Mouse (Mus musculus) liver, embryonic 12.5 days (tissue): ENCODE data around the gene Stk24. TPM values are rescaled to one million over a fixed set of nuclear protein-coding genes. Genes with fewer than 3 reads are reported as not detected.

Experiments
- ATAC-seq: fragments of 200-750 bp; cut with Nextera tagmentation; 2 replicates; pipeline ENCODE4 v1.8.0; 2017; ENCODE audit warnings: moderate number of reproducible peaks, mild to moderate bottlenecking, moderate library complexity
- H3K27ac ChIP-seq: fragments of 300-500 bp; sonication (generic); 2 replicates; pipeline ENCODE4 v1.5.1; 2016; ENCODE audit warnings: mild to moderate bottlenecking
- H3K27me3 ChIP-seq: fragments of 300-500 bp; sonication (generic); replicated peaks from 2 replicates; pipeline ENCODE4 v1.6.1; 2016; ENCODE audit warnings: mild to moderate bottlenecking, moderate library complexity
- H3K36me3 ChIP-seq: fragments of 300-500 bp; sonication (generic); 2 replicates; pipeline ENCODE4 v1.6.1; 2016; ENCODE audit warnings: mild to moderate bottlenecking, moderate library complexity
- H3K4me1 ChIP-seq: fragments of 300-500 bp; sonication (generic); 2 replicates; pipeline ENCODE4 v1.6.1; 2016
- H3K4me2 ChIP-seq: fragments of 300-500 bp; sonication (generic); 2 replicates; pipeline ENCODE4 v1.6.1; 2016; ENCODE audit warnings: mild to moderate bottlenecking, moderate library complexity
- H3K4me3 ChIP-seq: fragments of 300-500 bp; sonication (generic); 2 replicates; pipeline ENCODE4 v1.5.1; 2016; ENCODE audit warnings: mild to moderate bottlenecking, moderate library complexity
- H3K9ac ChIP-seq: fragments of 300-500 bp; sonication (generic); 2 replicates; pipeline ENCODE4 v1.6.1; 2016; ENCODE audit warnings: mild to moderate bottlenecking, moderate library complexity
- H3K9me3 ChIP-seq: fragments of 300-500 bp; sonication (generic); replicated peaks from 2 replicates; pipeline ENCODE4 v1.6.1; 2016; ENCODE audit warnings: mild to moderate bottlenecking, moderate library complexity
- WGBS: fragments of 180-500 bp; shearing (Covaris S2); methylation state at CpG from one replicate; pipeline ENCODE4 v1.1.7; 2016; ENCODE audit not compliant: insufficient replicate concordance; 5-methylcytosine and 5-hydroxymethylcytosine counted together
- polyA plus RNA-seq: library from polyadenylated mRNA; unstranded; fragments of >200 nt; fragmentation: Nextera tagmentation; extraction: Ambion mirVana; gene quantifications from 2 replicates; pipeline ENCODE4 v1.2.1, GENCODE M21; 2016

Gene Stk24
- polyA plus RNA-seq, 1 experiment from 2014 or later: 56.8 TPM

DNA sequence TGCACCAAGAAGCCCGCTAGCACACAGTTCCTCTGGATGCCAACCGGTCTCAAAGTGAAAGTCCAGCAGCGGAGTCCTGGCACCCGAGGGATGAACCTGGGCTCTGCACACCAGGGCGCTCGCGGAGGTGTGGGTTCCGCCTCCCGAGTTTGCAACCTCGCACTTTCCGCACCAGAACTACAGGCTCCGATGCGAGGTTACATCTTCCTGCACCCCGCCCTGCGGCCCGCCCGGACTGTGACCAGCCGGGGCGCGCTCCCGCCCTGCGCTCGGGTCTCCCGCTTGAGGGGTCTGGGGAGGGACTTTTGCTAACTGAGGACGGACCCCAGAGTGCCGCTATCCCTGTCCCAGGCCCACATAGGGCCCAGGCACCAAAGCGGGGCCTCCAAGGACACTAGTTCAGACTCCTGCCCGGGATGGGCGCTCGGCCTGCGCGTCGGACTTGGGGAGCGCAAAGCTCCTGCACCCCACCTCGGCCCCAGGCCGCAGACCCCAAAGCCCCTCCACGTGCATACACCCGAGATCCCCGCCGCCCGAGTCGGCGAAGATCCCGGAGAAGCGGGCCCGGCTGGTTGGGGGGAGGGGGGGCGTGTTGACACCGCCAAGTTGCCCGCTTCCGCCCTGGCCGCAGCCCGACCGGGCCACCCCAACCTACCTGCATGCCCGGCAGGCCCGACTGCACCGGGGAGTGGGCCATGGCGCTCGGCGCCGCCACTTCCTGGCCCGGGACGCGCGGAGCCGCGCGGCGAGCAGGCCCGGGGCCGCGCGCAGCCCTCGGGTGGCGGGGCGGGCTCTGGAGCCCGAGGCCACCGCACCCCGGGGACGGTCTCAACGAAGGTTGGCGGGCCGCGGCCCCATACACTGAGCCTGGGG is 1.3 kb downstream of the Stk24 start:
- Histone ChIP-seq H3K9ac (peak overlapping the region; percentile 99), H3K4me3 (peak overlapping the region; percentile 96), H3K4me2 (peak overlapping the region; percentile 85), H3K27me3 (peaks cover 12% of the 10 kb centered on the region; the same call in 1 of the 2 replicates), H3K27ac (peak overlapping the region; percentile 92), H3K9me3 (no peaks in the 10 kb centered on the region), H3K36me3 (peaks cover 27% of the 10 kb centered on the region), H3K4me1 (peaks cover 58% of the 10 kb centered on the region)
- peak; percentile 75 for ATAC-seq
- under 1% methylated on average over 82 of the region's 83 CpGs for WGBS

DNA sequence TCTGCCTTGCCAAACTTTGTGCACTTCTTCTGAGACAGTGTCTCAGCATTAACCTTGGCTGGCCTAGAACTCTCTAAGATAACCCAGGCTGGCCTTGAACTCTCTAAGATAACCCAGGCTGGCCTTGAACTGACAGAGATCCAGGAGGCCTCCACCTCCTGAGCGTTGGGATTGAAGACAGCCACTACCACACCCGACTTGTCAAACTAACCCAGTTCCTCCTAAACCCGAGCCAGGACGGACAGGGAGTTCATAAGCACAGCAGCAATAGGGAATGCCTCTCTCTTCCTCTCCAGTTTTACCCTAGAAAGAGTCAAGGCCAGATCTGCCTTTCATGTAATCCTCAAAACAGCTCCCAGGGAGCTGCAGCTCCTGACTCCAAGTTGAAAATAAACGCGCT is 3.2 kb downstream of the Stk24 start:
- H3K27ac ChIP-seq: peak overlapping the region; percentile 34; the same call in 1 of the 2 replicates
- H3K27me3 ChIP-seq: no peaks in the 10 kb centered on the region
- H3K9me3 ChIP-seq: no peaks in the 10 kb centered on the region
- peak overlapping the region; percentile 85 for H3K4me2 ChIP-seq
- 31% methylated on average over 6 of the region's 6 CpGs for WGBS
- peak overlapping the region; percentile 60 for H3K9ac ChIP-seq
- ATAC-seq: no peak
- peaks cover 45% of the 10 kb centered on the region for H3K36me3 ChIP-seq
- H3K4me3 ChIP-seq: peak overlapping the region; percentile 24; the same call in 1 of the 2 replicates
- H3K4me1 ChIP-seq: peaks cover 71% of the 10 kb centered on the region

DNA sequence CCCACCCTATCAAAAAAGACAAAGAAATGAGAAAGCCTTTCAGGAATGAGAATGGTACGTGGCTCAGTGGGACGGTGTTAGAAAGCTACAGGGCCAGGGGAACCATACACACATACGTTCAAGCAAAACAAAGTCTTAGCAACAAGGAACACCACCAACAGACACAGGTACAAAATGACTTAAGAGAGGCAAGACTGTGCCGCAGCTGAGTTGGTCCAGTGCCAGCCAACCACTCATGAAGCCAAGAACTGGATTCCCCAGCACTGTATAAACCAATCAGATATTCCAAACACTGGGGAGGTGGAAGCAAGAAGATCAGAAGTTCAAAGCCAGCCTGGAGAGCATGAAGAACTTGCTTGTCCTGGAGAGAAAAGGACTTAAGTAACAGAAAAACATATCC is 5.9 kb downstream of the Stk24 start:
- WGBS: 85% methylated on average over 4 of the region's 4 CpGs
- peaks cover 88% of the 10 kb centered on the region for H3K4me1 ChIP-seq
- no peaks in the 10 kb centered on the region for H3K27me3 ChIP-seq
- H3K4me2 ChIP-seq: no peak overlapping the region
- ATAC-seq: no peak
- H3K9ac ChIP-seq: no peak overlapping the region
- no peak overlapping the region for H3K27ac ChIP-seq
- no peaks in the 10 kb centered on the region for H3K9me3 ChIP-seq
- H3K36me3 ChIP-seq: peaks cover 60% of the 10 kb centered on the region
- H3K4me3 ChIP-seq: no peak overlapping the region

DNA sequence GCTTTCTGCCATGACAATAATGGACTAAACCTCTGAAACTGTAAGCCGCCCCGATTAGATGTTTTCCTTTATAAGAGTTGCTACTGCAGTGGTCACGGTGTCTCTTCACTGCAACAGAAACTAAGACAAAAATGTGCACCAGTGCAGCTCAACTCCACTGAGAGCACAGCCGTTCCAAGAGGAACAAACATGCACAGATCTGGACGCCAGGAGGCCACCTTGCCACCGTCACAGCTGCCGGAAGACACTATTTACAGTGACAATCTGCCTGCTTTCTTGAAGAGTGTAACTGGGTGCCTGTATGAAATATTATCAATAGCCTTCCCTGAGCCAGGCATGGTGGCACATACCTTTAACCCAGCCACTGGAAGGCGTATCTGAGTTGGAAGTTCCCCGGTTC is 6.8 kb downstream of the Stk24 start:
- H3K4me2 ChIP-seq: peak overlapping the region; percentile 21
- no peaks in the 10 kb centered on the region for H3K27me3 ChIP-seq
- H3K9ac ChIP-seq: no peak overlapping the region
- ATAC-seq: no peak
- H3K27ac ChIP-seq: peak overlapping the region; percentile 61; the same call in 1 of the 2 replicates
- H3K4me1 ChIP-seq: peaks cover 97% of the 10 kb centered on the region
- 61% methylated on average over 9 of the region's 9 CpGs for WGBS
- H3K36me3 ChIP-seq: peaks cover 60% of the 10 kb centered on the region
- H3K9me3 ChIP-seq: no peaks in the 10 kb centered on the region
- no peak overlapping the region for H3K4me3 ChIP-seq

DNA sequence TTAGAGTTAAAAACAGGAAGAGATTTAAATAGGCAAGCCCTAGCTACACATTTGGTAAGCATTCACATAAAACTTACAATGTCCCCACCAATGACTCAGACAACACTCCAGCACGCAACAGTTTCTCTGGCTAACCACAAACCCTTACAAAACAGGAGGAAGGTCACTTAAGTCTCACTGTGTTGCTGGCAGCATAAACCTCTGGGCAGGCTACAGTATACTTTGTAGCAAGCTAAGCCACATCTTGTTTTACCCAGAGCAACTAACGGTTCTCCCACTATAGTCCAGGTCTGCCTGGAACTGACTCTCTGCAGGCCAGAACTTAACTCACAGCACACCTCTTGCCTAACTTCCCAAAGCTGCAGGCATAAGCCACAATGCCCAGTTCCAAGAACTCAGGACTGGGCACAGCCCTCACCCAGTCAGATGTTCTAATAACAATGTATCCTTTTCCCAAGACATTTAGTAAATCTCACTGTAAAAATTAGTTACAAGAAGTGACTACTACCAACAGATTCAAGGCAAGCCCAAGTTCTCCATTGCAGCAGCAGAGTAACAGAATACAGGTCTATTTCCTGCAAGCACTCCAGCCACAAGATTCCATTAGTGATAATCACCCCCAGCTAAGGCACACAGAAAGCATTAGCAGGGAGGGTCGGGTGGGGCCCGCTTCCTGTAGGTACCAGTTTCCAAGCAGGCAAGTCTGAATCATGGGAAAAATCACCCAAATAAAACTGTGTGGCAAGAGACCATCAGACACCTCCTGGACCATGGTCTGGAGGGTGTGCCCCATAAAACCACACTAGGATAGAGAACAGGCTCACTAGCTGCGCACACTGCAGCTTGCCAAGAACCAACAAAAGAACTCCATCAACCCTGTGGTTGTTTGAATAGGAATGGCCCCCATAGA is 7.6 kb downstream of the Stk24 start:
- H3K9ac ChIP-seq: peak overlapping the region; percentile 18; the same call in 1 of the 2 replicates
- 48% methylated on average over 5 of the region's 5 CpGs for WGBS
- no peaks in the 10 kb centered on the region for H3K27me3 ChIP-seq
- peak overlapping the region; percentile 22 for H3K4me2 ChIP-seq
- H3K36me3 ChIP-seq: peaks cover 62% of the 10 kb centered on the region
- peaks cover 99% of the 10 kb centered on the region for H3K4me1 ChIP-seq
- no peak overlapping the region for H3K4me3 ChIP-seq
- ATAC-seq: no peak
- H3K27ac ChIP-seq: peak overlapping the region; percentile 61; the same call in 1 of the 2 replicates
- no peaks in the 10 kb centered on the region for H3K9me3 ChIP-seq

DNA sequence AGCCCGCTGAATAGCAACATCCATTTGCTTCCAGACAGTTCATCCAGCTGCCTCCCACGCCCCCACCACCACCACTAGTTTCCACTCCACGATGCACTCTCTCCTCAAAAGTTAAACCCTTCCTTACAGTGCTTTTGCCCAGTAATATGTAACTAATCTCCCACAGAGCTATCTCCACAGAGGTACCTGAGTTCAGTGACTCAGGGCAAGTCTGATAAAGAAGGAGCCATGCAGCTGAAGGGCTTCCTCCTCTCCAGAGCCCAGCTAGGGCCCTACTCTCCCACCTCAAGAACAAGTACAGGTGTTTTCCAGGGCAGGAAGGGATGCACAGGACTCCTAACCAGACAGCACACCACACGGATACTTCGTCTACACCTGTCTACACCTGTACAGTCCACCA is 10.4 kb downstream of the Stk24 start:
- peak overlapping the region; percentile 59 for H3K9ac ChIP-seq
- H3K27me3 ChIP-seq: no peaks in the 10 kb centered on the region
- no peaks in the 10 kb centered on the region for H3K9me3 ChIP-seq
- H3K4me1 ChIP-seq: peaks cover 100% of the 10 kb centered on the region
- no peak overlapping the region for H3K4me3 ChIP-seq
- H3K27ac ChIP-seq: peak overlapping the region; percentile 90
- no peak for ATAC-seq
- 57% methylated on average over 5 of the region's 5 CpGs for WGBS
- H3K36me3 ChIP-seq: peaks cover 47% of the 10 kb centered on the region
- H3K4me2 ChIP-seq: peak overlapping the region; percentile 75

DNA sequence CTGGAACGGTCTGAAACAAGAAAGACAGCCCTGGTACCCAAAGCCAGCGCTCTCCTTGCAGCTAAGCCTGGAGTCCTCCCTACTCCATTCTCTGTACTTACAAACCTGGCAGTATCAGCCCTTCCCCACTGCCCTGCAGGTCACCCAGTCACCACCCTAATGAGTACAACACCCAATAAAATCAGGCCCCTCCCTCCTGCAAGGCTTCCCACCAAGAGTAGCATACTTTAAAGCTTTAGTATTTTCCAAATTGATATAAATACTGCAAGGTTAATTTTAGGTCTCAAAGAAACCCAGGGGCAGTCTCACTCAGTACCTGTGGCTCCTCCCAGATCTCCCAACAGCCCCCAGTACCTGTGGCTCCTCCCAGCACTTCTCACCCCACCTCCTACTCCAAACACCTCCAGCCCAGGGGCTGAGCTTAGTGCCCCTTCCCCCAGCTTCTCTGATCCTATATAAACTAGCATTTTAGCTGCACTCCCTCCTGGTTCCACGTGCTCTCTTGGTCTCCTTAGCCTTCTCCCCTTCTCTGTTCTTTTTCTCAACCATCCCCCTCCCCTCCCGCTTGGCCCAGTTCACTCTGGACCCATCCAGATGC is 11.6 kb downstream of the Stk24 start:
- peak; percentile 42 for ATAC-seq
- WGBS: 57% methylated on average over 4 of the region's 4 CpGs
- Histone ChIP-seq H3K4me3 (peak overlapping the region; percentile 8; the same call in 1 of the 2 replicates), H3K27me3 (no peaks in the 10 kb centered on the region), H3K9me3 (peaks cover 4% of the 10 kb centered on the region; the same call in 1 of the 2 replicates), H3K4me2 (peak overlapping the region; percentile 75), H3K36me3 (peaks cover 46% of the 10 kb centered on the region), H3K27ac (peak overlapping the region; percentile 90), H3K4me1 (peaks cover 100% of the 10 kb centered on the region), H3K9ac (peak overlapping the region; percentile 59)

DNA sequence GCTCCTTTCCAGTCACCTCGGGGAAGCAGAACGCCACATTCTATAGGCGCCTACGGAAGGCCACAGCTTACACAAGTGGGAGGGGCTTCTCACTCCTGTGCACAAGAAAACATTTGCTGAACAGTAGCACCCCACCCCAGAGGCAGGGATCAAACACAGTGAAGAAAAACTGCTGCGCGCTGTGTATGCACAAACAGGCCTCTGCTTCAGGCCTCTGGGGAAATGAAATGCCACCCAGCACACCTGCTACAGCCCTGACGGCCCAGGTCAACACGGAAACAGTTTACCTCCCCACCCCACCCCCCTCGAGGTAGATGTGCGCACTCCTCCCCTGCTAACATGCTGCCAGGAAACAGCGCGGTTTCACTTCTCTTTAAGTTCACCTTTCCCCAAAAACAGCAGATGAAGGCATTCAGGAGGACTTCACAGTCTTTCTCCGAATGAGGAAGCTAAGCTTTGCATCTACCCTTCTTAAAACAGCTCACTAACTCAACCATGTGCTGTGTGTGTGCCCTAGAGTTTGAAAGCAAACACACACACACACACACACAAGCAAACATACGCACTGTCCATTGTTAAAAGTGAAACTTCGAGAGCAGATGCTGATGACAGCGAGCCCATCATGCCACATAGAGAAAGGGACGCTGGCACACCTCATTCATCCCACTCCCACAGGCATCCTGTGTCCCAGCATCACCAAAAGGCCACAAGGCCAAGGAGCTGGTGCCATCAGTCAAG is 13.7 kb downstream of the Stk24 start:
- Histone ChIP-seq H3K36me3 (peaks cover 46% of the 10 kb centered on the region), H3K27me3 (no peaks in the 10 kb centered on the region), H3K4me3 (peak overlapping the region; percentile 43), H3K4me1 (peaks cover 100% of the 10 kb centered on the region), H3K4me2 (peak overlapping the region; percentile 75), H3K9me3 (peaks cover 4% of the 10 kb centered on the region; the same call in 1 of the 2 replicates), H3K27ac (peak overlapping the region; percentile 90), H3K9ac (peak overlapping the region; percentile 59)
- WGBS: 15% methylated on average over 17 of the region's 17 CpGs
- ATAC-seq: peak; percentile 79

DNA sequence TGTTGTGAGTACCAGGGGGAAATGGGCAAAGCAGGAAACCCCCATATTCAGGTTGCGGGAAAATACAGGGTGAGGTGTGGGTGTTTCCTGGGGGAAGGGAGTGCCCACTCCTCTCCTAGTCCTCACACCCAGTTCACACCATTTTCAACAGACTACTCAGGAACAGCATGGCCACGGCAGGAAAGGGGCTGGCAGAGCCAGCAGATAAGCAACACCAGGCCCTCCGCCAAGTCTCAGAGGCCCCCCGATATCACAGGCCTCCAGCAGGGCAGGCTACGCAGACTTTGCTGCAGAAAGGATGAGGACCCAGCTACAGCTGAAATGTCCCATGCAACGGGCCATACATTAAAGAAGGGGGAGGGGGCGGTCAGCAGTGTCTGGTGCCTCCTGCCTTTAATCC is 14.4 kb downstream of the Stk24 start:
- WGBS: 12% methylated on average over 7 of the region's 7 CpGs
- Histone ChIP-seq H3K36me3 (peaks cover 46% of the 10 kb centered on the region), H3K9me3 (peaks cover 4% of the 10 kb centered on the region; the same call in 1 of the 2 replicates), H3K9ac (peak overlapping the region; percentile 59), H3K4me3 (peak overlapping the region; percentile 43), H3K27me3 (no peaks in the 10 kb centered on the region), H3K4me2 (peak overlapping the region; percentile 75), H3K4me1 (peaks cover 100% of the 10 kb centered on the region), H3K27ac (peak overlapping the region; percentile 90)
- peak; percentile 85 for ATAC-seq

DNA sequence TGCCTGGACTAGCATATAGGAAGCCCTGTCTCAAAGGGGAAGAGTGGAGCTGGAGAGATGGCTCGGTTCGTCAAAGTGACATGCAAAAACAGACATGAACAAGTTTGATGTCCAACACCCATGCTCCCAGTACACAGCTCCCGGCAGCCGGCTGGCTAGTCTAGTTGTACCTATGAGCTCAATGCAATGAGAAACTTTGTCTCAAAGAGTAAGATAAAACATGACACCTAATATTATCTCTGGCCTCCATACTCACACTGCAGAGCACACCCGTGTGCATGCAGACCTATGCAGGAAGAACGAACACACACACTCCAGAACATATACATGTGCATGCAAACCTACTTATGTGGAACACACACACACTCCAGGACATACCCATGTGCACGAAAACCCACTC is 15.5 kb downstream of the Stk24 start:
- peak overlapping the region; percentile 75 for H3K4me2 ChIP-seq
- peaks cover 46% of the 10 kb centered on the region for H3K36me3 ChIP-seq
- peaks cover 4% of the 10 kb centered on the region; the same call in 1 of the 2 replicates for H3K9me3 ChIP-seq
- peak overlapping the region; percentile 7; the same call in 1 of the 2 replicates for H3K4me3 ChIP-seq
- no peaks in the 10 kb centered on the region for H3K27me3 ChIP-seq
- H3K4me1 ChIP-seq: peaks cover 100% of the 10 kb centered on the region
- peak overlapping the region; percentile 31; the same call in 1 of the 2 replicates for H3K9ac ChIP-seq
- 44% methylated on average over 7 of the region's 7 CpGs for WGBS
- ATAC-seq: peak; percentile 60
- H3K27ac ChIP-seq: peak overlapping the region; percentile 90
